Mouse (Mus musculus) gastrocnemius, adult 18-20 months (tissue): ENCODE measurements at regions not wholly inside any gene's neighbourhood (a gene's known extent, or its start where the extent isn't known, plus 50 kb on each side); places are given as distances from the start of the nearest gene placed in this dataset. TPM values are rescaled to one million over a fixed set of nuclear protein-coding genes. Genes with fewer than 3 reads are reported as not detected.

ENCODE experiments used
- microRNA-seq: library from miRNA; unstranded; fragments of <30 nt; microRNA quantifications from one replicate; pipeline ENCODE4 v1.2.0, GENCODE M21; 2021

Small RNA genes in the stretch of these regions (microRNA-seq; reads per million reads assigned to microRNA genes)
- not detected for gene Gm24999
- not detected for gene Gm25000
